Mouse (Mus musculus) B cell, adult 2 months (primary cell): ENCODE measurements around the gene Chn2.

Experiments used
- DNase-seq, 2 experiments: peaks; one replicate each; pipeline ENCODE4 v3.0.0; 2022

Chn2 gene

GRCm38 (mm10) chr6:54039357-54039804 is at the start of gene Chn2:
Gene Chn2 (plus strand): TSS chr6:54039554.
- peak in 1 of 2 experiments; percentile 12 for DNase-seq

- no peak for DNase-seq
Measured at GRCm38 (mm10) chr6:53992386-53992785, 47.0 kb upstream of the Chn2 start.

GRCm38 (mm10) chr6:53995519-53995918 is 43.8 kb upstream of the Chn2 start:
- no peak for DNase-seq

DNA sequence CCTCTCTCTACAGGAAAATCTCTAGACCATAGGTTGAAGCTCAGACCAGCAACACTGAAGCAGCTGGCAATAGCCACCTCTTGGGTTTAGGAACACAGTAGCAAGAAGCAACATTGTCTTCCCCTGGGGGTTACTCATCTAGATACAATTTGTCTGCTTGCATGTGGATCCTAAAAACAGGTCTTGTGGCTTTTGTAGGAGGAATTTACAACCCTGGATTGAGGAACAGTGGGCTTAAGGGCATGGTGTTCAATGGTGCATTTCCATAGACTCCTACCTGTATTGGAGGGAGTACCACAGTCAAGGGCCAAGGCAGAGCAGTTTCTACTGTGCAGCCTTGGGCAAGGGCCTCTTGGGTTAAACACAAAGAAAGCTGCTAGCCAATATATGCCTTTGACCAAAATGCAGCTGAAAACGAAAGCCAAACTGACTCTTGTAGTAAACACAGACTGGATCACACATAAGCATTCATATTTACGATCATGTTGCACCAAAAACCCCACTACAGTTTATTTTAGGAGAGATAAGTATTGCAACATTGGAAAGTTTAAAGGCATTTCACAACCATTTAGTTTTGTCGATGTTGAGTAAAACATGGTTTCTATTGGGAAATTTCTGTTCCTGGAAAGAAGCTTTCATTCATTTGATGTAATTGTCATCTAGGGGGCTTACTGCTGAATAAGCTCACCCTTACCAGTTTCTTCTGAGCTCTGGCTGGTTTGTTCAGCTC is 43.0 kb upstream of the Chn2 start:
- no peak for DNase-seq

GRCm38 (mm10) chr6:54005302-54005701 is 34.1 kb upstream of the Chn2 start:
- DNase-seq, result no peak

DNA sequence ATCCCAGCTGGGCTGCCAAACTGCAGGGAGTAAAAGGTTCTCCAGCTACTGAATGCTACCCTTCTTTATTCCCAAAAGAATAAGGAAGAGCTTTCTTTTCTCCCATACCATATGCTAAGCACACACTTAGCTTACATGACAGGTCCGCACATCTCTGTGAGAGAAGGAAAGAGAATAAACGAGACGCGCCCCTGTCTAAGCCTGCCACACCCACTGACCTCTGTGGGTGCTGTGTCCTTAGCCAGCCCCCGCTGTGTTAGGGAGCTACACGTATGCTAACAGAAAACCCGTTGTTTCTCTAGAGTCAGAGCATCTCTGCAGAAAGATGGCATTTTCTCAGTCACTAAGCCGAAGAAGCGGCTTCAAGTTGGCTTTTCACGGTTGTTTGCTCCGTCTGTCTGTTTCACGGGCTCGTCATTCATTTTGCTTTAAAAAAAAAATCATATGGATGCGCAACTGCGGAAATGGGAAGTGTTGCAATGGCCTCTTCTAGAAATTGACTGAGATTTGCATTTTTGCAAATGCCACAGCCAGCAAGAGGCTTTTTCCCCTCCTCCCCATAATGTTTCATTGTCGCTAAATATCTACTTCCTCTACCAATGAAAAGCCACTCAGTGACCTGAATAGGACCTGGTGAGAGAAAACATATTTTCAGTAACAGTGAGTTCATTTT is 30.8 kb upstream of the Chn2 start:
- no peak for DNase-seq

DNA sequence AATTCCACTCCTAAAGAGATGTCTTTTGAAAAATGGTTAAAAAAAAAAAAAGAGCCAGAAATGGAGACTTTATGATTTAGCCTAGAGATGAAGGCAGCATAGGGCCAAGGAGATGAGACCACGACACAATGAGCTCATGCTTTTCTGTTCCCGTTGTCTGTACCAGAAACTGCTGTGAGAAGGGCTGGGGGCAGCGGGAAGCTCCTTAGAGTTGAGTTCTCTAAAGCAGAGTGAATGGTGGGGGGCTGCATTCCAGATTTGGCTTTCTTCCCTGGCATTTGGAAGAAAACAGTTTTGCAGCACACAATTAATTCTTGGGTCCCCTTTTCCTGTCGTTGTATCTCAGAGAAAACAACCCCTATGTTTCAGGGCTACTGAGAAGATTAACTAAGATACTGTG is 30.1 kb upstream of the Chn2 start:
- DNase-seq, result no peak

DNA sequence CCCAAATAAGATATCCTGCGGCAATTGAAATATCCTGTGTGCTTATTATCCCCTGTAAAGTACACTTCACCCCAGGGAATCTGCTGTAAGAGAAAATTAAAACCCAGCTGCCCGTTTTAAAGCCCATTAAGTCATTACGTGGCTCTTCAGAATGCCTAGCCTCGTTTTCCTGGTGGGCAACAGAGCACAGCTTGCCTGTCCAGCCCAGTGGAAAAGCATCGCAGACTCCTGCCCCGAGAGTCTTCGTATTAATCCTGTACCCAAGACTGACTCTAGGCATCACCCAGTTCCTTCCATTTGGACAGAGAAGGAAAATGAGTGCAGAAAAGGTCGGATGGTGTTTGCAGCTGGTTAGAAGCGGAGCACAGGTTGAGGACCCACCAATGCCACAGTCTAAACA is 29.0 kb upstream of the Chn2 start:
- no peak for DNase-seq

GRCm38 (mm10) chr6:54012163-54012562 is 27.2 kb upstream of the Chn2 start:
- DNase-seq, result no peak

- no peak for DNase-seq
Measured at GRCm38 (mm10) chr6:54018038-54018437, 21.3 kb upstream of the Chn2 start.

GRCm38 (mm10) chr6:54018861-54019260 is 20.5 kb upstream of the Chn2 start:
- DNase-seq, result no peak

DNA sequence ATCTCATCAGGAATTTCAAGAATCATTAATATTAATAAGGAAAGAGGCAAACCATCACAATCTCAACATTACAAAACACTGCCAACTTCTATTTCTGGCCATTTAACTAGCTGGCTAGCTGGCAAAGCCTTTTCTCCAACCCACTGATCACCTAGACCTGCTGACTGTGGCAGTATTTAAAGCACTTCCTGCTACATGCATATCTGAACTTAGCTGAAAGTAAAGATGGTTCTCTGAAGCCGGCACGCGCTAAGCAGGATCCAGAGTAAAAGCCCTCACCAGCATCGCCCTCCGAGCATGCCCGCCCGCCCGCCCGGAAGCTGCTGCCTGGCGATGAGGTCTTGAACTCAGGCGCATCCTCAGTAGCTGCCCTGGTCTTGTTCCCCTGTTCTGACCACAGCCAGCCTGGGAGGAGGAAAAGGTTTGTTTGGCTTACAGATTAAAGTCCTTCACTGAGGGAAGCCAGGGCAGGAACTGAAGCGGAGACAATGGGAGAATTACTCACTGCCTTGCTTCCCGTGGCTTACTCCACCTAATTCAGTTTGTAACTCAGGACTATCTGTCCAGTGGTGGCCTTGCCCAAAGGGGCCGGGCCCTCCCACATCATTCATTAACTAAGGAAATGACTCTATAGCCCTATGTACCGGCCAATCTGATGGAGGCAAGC is 18.1 kb upstream of the Chn2 start:
- peak in 1 of 2 experiments; percentile 3 for DNase-seq

DNA sequence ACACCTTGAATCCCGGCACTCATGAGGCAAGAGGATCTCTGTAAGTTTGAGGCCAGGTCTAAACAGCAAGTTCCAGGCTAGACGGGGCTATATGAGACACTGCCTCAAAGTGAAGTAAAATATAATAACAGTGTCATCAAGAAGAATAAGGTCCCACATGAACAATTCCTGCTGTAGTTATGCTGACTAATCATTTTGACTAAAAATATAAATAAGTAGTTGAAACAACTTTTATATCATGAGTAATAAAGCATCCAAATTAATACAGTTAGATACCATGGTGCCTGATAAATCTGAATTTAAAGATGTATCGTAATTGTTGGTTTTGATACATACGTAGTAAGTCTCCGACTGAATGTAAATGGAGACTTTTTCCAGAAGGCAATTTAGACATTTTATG is 15.5 kb upstream of the Chn2 start:
- DNase-seq, result no peak

- DNase-seq, result no peak
Measured at GRCm38 (mm10) chr6:54028706-54029105, 10.6 kb upstream of the Chn2 start.

GRCm38 (mm10) chr6:54030351-54030750 is 9.0 kb upstream of the Chn2 start:
- no peak for DNase-seq

GRCm38 (mm10) chr6:54030776-54031175 is 8.6 kb upstream of the Chn2 start:
- no peak for DNase-seq

DNA sequence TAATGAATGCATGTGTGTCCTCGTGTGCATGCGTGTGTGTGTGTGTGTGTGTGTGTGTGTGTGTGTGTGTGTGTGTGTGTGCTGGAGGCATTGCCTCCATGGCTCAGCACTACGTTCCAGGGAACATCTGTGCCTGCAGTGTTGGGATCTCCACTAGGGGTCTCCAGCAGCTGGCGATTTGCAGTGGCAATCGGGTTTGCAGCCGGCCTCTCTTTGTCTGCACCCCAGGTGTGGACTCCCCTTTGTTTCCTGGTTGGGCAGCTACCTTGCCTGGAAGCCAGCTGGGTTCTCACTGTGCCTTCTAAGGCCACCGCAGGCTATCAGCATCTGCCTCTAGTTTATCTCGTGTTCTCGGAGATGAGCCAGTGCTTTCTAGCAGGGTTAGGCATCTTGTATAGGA is 4.9 kb upstream of the Chn2 start:
- peak; percentile 70 for DNase-seq

- no peak for DNase-seq
Measured at GRCm38 (mm10) chr6:54035548-54035947, 3.8 kb upstream of the Chn2 start.

GRCm38 (mm10) chr6:54038866-54039265 is 488 bp upstream of the Chn2 start:
- no peak for DNase-seq

DNA sequence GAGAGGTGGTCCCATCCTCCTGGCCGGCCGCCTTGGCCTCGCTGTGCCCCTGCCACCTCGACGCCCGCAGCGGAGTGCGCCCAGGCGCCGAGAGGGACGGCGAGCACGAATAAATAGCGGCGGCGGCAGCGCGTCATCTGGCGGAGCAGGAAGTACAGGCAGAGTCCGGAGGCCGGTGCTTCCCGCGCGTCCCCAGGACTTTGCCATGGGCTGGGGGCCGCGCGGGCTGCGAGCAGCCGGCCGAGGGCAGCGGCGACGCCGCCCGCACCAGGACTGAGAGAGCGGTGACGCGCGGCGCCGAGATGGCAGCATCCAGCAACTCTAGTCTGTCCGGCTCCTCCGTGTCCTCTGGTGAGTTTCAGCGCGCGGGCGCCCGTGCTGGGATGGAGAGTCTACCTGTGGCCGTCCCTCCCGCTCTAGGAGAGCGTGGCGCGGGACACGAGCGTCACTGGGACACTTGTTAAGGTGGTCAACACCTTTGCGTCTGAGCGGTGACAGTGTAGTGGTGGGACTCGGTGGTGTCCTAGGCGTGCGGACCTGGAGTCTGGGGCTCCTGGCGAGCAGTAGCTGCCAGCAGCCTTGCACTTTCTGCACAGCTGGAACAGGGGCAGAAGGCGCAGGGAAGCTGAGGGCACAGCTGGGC is 572 bp downstream of the Chn2 start:
- DNase-seq, result peak; percentile 28 to 47

DNA sequence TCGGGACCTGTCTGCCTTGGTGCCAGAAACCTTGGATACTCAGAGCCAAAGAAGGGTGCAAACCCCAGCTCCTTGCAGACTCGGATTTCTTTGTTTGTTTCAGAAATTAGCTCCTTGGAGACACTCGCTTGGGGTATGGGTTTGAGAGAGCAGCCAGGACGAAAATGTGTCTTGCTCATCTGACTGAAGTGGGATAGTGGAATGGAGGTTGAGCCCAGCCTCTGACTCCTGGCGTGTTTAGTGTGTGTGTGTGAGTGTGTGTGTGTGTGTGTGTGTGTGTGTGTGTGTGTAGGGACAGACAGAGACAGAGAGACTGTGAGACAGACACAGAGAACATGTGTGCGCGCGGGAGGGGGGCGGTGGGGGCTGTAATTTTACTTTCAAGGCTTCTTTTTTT is 1.1 kb downstream of the Chn2 start:
- no peak for DNase-seq

GRCm38 (mm10) chr6:54041386-54042043 is 2.2 kb downstream of the Chn2 start:
- no peak for DNase-seq

- DNase-seq, result no peak
Measured at GRCm38 (mm10) chr6:54042142-54042541, 2.8 kb downstream of the Chn2 start.
